Mouse (Mus musculus): ENCODE data around the gene Scn3a.
A peak's percentile ranks its signal among the peaks of the same experiment; 100 is the strongest.

DNA sequence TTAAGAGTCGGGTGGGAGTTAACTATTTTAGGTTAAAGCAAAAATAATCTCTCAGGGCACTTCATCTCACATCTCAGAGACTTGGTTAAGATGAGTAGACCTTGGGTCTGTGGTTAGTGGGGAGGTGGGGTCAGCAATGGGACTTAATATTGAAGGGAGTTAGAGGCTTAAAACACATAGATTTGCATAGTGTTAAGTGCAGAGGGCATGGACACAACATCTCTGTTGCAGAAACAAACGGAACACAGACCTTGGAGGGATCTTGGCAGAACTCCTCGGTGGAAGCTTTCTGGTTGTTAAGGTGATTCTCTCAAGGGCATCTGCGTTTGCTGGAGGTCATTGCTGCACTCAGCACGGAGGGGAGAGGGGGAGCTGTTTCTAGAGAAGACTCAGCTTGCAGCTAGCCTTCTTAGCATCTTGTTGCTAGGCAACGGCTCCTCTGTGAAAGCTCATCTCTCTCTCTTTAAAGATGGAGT is 152.6 kb downstream of the Scn3a start:
- TF ChIP-seq POLR2A (IDR thresholded peaks at IDR 0.05; ENCODE audit: low read depth, low read length) (no peak), MAX (IDR thresholded peaks at IDR 0.05; ENCODE audit: low read length) (no peak), CTCF (conservative IDR thresholded peaks at IDR 0.05 in 1 of 2, IDR thresholded peaks at IDR 0.05 in 1 of 2; ENCODE audit: low read depth in 2 of 2, low read length in 2 of 2) (peak in 1 of 2 experiments; percentile 27; a peak in 2 of 4 replicates), RAD21 (IDR thresholded peaks at IDR 0.05; ENCODE audit: low read depth, low read length) (no peak; the same call in 1 of the 2 replicates)

Measured in CH12.LX (cell line).